Mouse (Mus musculus) myocyte (in vitro differentiated cells): ENCODE data around the gene Rnf41.

ENCODE experiments used
- E2F4 ChIP-seq: IDR thresholded peaks from one replicate; pipeline ENCODE4 v1.6.1; 2011; ENCODE audit warnings: mild to moderate bottlenecking, control low read depth, moderate library complexity; ENCODE audit not compliant: insufficient read depth
- MYOD1 ChIP-seq, 3 experiments: IDR thresholded peaks; one replicate each; pipeline ENCODE4 v1.6.1; 2011; ENCODE audit warnings: control low read depth in 2 of 3, low read depth in 2 of 3, mild to moderate bottlenecking in 2 of 3, moderate library complexity in 1 of 3; ENCODE audit not compliant: insufficient read length in 2 of 3, control insufficient read depth in 1 of 3
- POLR2A ChIP-seq: IDR thresholded peaks from one replicate; pipeline ENCODE4 v1.6.1; 2011; ENCODE audit warnings: low read depth, mild to moderate bottlenecking, control low read depth, moderate library complexity; ENCODE audit not compliant: insufficient read length
- USF1 ChIP-seq: IDR thresholded peaks from one replicate; pipeline ENCODE4 v1.6.1; 2011; ENCODE audit warnings: low read depth, mild to moderate bottlenecking, control low read depth, moderate library complexity

- TF ChIP-seq MYOD1 (IDR thresholded peaks at IDR 0.05; ENCODE audit: control insufficient read depth in 1 of 3, insufficient read length in 2 of 3, low read depth in 2 of 3) (no peak), POLR2A (no peak), E2F4 (no peak), USF1 (no peak)
These were observed 35.4 kb upstream of the Rnf41 start for GRCm38 (mm10) chr10:128376099-128376454.
